Mouse (Mus musculus): ENCODE data around the gene Ank2. TPM values are rescaled to one million over a fixed set of nuclear protein-coding genes. Genes with fewer than 3 reads are reported as not detected.

Gene Ank2
- polyA plus RNA-seq, 1 experiment from 2014 or later: 30.8 TPM

- Histone ChIP-seq H3K9ac (ENCODE audit: low read depth, low read length) (no peak overlapping the region), H3K4me1 (ENCODE audit: control insufficient read depth, insufficient read depth, low read length) (no peaks in the 10 kb centered on the region), H3K4me3 (ENCODE audit: low read depth, low read length) (no peak overlapping the region), H3K36me3 (ENCODE audit: control insufficient read depth, insufficient read depth, low read length) (no peaks in the 10 kb centered on the region), H3K9me3 (replicated peaks; ENCODE audit: control insufficient read depth, low read length) (no peaks in the 10 kb centered on the region), H3K27ac (ENCODE audit: low read depth, low read length) (no peak overlapping the region), H3K4me2 (no peak overlapping the region), H3K27me3 (ENCODE audit: control insufficient read depth, insufficient read depth, low read length) (no peaks in the 10 kb centered on the region)
- WGBS (ENCODE audit: insufficient replicate concordance): 83% methylated on average over 9 of the region's 9 CpGs
- ATAC-seq (replicated peaks; ENCODE audit: insufficient number of reproducible peaks, low FRiP score, low TSS enrichment): no peak
Observed at GRCm38 (mm10) chr3:127350602-127351362, 148.4 kb downstream of the Ank2 start.

GRCm38 (mm10) chr3:127348926-127349325, 150.2 kb downstream of the Ank2 start:
- 72% methylated on average over 7 of the region's 7 CpGs for WGBS (ENCODE audit: insufficient replicate concordance)
- Histone ChIP-seq H3K4me2 (no peak overlapping the region), H3K4me3 (ENCODE audit: low read depth, low read length) (no peak overlapping the region), H3K27ac (ENCODE audit: low read depth, low read length) (no peak overlapping the region), H3K36me3 (ENCODE audit: control insufficient read depth, insufficient read depth, low read length) (no peaks in the 10 kb centered on the region), H3K27me3 (ENCODE audit: control insufficient read depth, insufficient read depth, low read length) (no peaks in the 10 kb centered on the region), H3K9ac (ENCODE audit: low read depth, low read length) (no peak overlapping the region), H3K9me3 (replicated peaks; ENCODE audit: control insufficient read depth, low read length) (no peaks in the 10 kb centered on the region), H3K4me1 (ENCODE audit: control insufficient read depth, insufficient read depth, low read length) (no peaks in the 10 kb centered on the region)
- no peak for ATAC-seq (replicated peaks; ENCODE audit: insufficient number of reproducible peaks, low FRiP score, low TSS enrichment)

GRCm38 (mm10) chr3:127345860-127346459, 153.2 kb downstream of the Ank2 start:
- Histone ChIP-seq H3K27me3 (ENCODE audit: control insufficient read depth, insufficient read depth, low read length) (no peaks in the 10 kb centered on the region), H3K4me2 (no peak overlapping the region), H3K36me3 (ENCODE audit: control insufficient read depth, insufficient read depth, low read length) (no peaks in the 10 kb centered on the region), H3K4me3 (ENCODE audit: low read depth, low read length) (no peak overlapping the region), H3K4me1 (ENCODE audit: control insufficient read depth, insufficient read depth, low read length) (no peaks in the 10 kb centered on the region), H3K9me3 (replicated peaks; ENCODE audit: control insufficient read depth, low read length) (no peaks in the 10 kb centered on the region), H3K27ac (ENCODE audit: low read depth, low read length) (no peak overlapping the region), H3K9ac (ENCODE audit: low read depth, low read length) (no peak overlapping the region)
- ATAC-seq (replicated peaks; ENCODE audit: insufficient number of reproducible peaks, low FRiP score, low TSS enrichment): no peak
- WGBS (ENCODE audit: insufficient replicate concordance): 80% methylated on average over 8 of the region's 8 CpGs

- H3K27me3 ChIP-seq (ENCODE audit: control insufficient read depth, insufficient read depth, low read length): no peaks in the 10 kb centered on the region
- no peak overlapping the region for H3K27ac ChIP-seq (ENCODE audit: low read depth, low read length)
- H3K36me3 ChIP-seq (ENCODE audit: control insufficient read depth, insufficient read depth, low read length): no peaks in the 10 kb centered on the region
- H3K4me2 ChIP-seq: no peak overlapping the region
- no peak for ATAC-seq (replicated peaks; ENCODE audit: insufficient number of reproducible peaks, low FRiP score, low TSS enrichment)
- no peak overlapping the region for H3K9ac ChIP-seq (ENCODE audit: low read depth, low read length)
- no peak overlapping the region for H3K4me3 ChIP-seq (ENCODE audit: low read depth, low read length)
- H3K9me3 ChIP-seq (replicated peaks; ENCODE audit: control insufficient read depth, low read length): no peaks in the 10 kb centered on the region
- WGBS (ENCODE audit: insufficient replicate concordance): 77% methylated on average over 2 of the region's 2 CpGs
- no peaks in the 10 kb centered on the region for H3K4me1 ChIP-seq (ENCODE audit: control insufficient read depth, insufficient read depth, low read length)
Observed at GRCm38 (mm10) chr3:127341300-127341699, 157.8 kb downstream of the Ank2 start.

GRCm38 (mm10) chr3:127334876-127335275, 164.3 kb downstream of the Ank2 start:
- H3K9me3 ChIP-seq (replicated peaks; ENCODE audit: control insufficient read depth, low read length): no peaks in the 10 kb centered on the region
- no peak overlapping the region for H3K9ac ChIP-seq (ENCODE audit: low read depth, low read length)
- H3K27ac ChIP-seq (ENCODE audit: low read depth, low read length): no peak overlapping the region
- ATAC-seq (replicated peaks; ENCODE audit: insufficient number of reproducible peaks, low FRiP score, low TSS enrichment): no peak
- no peak overlapping the region for H3K4me3 ChIP-seq (ENCODE audit: low read depth, low read length)
- H3K27me3 ChIP-seq (ENCODE audit: control insufficient read depth, insufficient read depth, low read length): no peaks in the 10 kb centered on the region
- 82% methylated on average over 6 of the region's 6 CpGs for WGBS (ENCODE audit: insufficient replicate concordance)
- no peaks in the 10 kb centered on the region for H3K4me1 ChIP-seq (ENCODE audit: control insufficient read depth, insufficient read depth, low read length)
- no peaks in the 10 kb centered on the region for H3K36me3 ChIP-seq (ENCODE audit: control insufficient read depth, insufficient read depth, low read length)
- no peak overlapping the region for H3K4me2 ChIP-seq

GRCm38 (mm10) chr3:127331562-127331961, 167.6 kb downstream of the Ank2 start:
- Histone ChIP-seq H3K27me3 (ENCODE audit: control insufficient read depth, insufficient read depth, low read length) (no peaks in the 10 kb centered on the region), H3K4me2 (no peak overlapping the region), H3K4me1 (ENCODE audit: control insufficient read depth, insufficient read depth, low read length) (no peaks in the 10 kb centered on the region), H3K4me3 (ENCODE audit: low read depth, low read length) (no peak overlapping the region), H3K9me3 (replicated peaks; ENCODE audit: control insufficient read depth, low read length) (no peaks in the 10 kb centered on the region), H3K36me3 (ENCODE audit: control insufficient read depth, insufficient read depth, low read length) (no peaks in the 10 kb centered on the region), H3K27ac (ENCODE audit: low read depth, low read length) (no peak overlapping the region), H3K9ac (ENCODE audit: low read depth, low read length) (no peak overlapping the region)
- 85% methylated on average over 6 of the region's 6 CpGs for WGBS (ENCODE audit: insufficient replicate concordance)
- ATAC-seq (replicated peaks; ENCODE audit: insufficient number of reproducible peaks, low FRiP score, low TSS enrichment): no peak

- Histone ChIP-seq H3K9ac (ENCODE audit: low read depth, low read length) (no peak overlapping the region), H3K9me3 (replicated peaks; ENCODE audit: control insufficient read depth, low read length) (no peaks in the 10 kb centered on the region), H3K4me2 (no peak overlapping the region), H3K27me3 (ENCODE audit: control insufficient read depth, insufficient read depth, low read length) (no peaks in the 10 kb centered on the region), H3K36me3 (ENCODE audit: control insufficient read depth, insufficient read depth, low read length) (no peaks in the 10 kb centered on the region), H3K4me3 (ENCODE audit: low read depth, low read length) (no peak overlapping the region), H3K4me1 (ENCODE audit: control insufficient read depth, insufficient read depth, low read length) (no peaks in the 10 kb centered on the region), H3K27ac (ENCODE audit: low read depth, low read length) (no peak overlapping the region)
- WGBS (ENCODE audit: insufficient replicate concordance): 79% methylated on average over 8 of the region's 8 CpGs
- ATAC-seq (replicated peaks; ENCODE audit: insufficient number of reproducible peaks, low FRiP score, low TSS enrichment): no peak
Observed at GRCm38 (mm10) chr3:127326355-127326754, 172.8 kb downstream of the Ank2 start.

- Histone ChIP-seq H3K27ac (ENCODE audit: low read depth, low read length) (no peak overlapping the region), H3K4me2 (no peak overlapping the region), H3K36me3 (ENCODE audit: control insufficient read depth, insufficient read depth, low read length) (no peaks in the 10 kb centered on the region), H3K9me3 (replicated peaks; ENCODE audit: control insufficient read depth, low read length) (no peaks in the 10 kb centered on the region), H3K4me3 (ENCODE audit: low read depth, low read length) (no peak overlapping the region), H3K4me1 (ENCODE audit: control insufficient read depth, insufficient read depth, low read length) (no peaks in the 10 kb centered on the region), H3K9ac (ENCODE audit: low read depth, low read length) (no peak overlapping the region), H3K27me3 (ENCODE audit: control insufficient read depth, insufficient read depth, low read length) (no peaks in the 10 kb centered on the region)
- ATAC-seq (replicated peaks; ENCODE audit: insufficient number of reproducible peaks, low FRiP score, low TSS enrichment): no peak
Observed at GRCm38 (mm10) chr3:127322870-127323269, 176.3 kb downstream of the Ank2 start.

GRCm38 (mm10) chr3:127321645-127322044, 177.5 kb downstream of the Ank2 start:
- H3K9ac ChIP-seq (ENCODE audit: low read depth, low read length): no peak overlapping the region
- no peaks in the 10 kb centered on the region for H3K9me3 ChIP-seq (replicated peaks; ENCODE audit: control insufficient read depth, low read length)
- no peaks in the 10 kb centered on the region for H3K36me3 ChIP-seq (ENCODE audit: control insufficient read depth, insufficient read depth, low read length)
- no peak overlapping the region for H3K4me3 ChIP-seq (ENCODE audit: low read depth, low read length)
- no peaks in the 10 kb centered on the region for H3K4me1 ChIP-seq (ENCODE audit: control insufficient read depth, insufficient read depth, low read length)
- no peak for ATAC-seq (replicated peaks; ENCODE audit: insufficient number of reproducible peaks, low FRiP score, low TSS enrichment)
- H3K4me2 ChIP-seq: no peak overlapping the region
- WGBS (ENCODE audit: insufficient replicate concordance): 70% methylated on average over 5 of the region's 5 CpGs
- no peaks in the 10 kb centered on the region for H3K27me3 ChIP-seq (ENCODE audit: control insufficient read depth, insufficient read depth, low read length)
- H3K27ac ChIP-seq (ENCODE audit: low read depth, low read length): no peak overlapping the region

All from heart, embryonic 11.5 days (tissue).